Mouse (Mus musculus) lung, embryonic 16.5 days (tissue): Measurements from ENCODE around the gene Plekhh2. TPM values are rescaled to one million over a fixed set of nuclear protein-coding genes. Genes with fewer than 3 reads are reported as not detected.

Source experiments
- ATAC-seq: fragments of 200-750 bp; cut with Nextera tagmentation; 2 replicates; pipeline ENCODE4 v1.8.0; 2017; ENCODE audit warnings: low read depth, mild to moderate bottlenecking, moderate library complexity
- H3K27ac ChIP-seq: fragments of 300-500 bp; sonication (generic); 2 replicates; pipeline ENCODE4 v1.5.1; 2014; ENCODE audit warnings: mild to moderate bottlenecking, control low read depth, low read length
- H3K27me3 ChIP-seq: fragments of 300-500 bp; sonication (generic); 2 replicates; pipeline ENCODE4 v1.6.1; 2014; ENCODE audit warnings: low read depth, low read length, mixed read lengths; ENCODE audit not compliant: control insufficient read depth, insufficient read depth
- H3K36me3 ChIP-seq: fragments of 300-500 bp; sonication (generic); 2 replicates; pipeline ENCODE4 v1.6.1; 2014; ENCODE audit warnings: low read length; ENCODE audit not compliant: control insufficient read depth, insufficient read depth
- H3K4me1 ChIP-seq: fragments of 300-500 bp; sonication (generic); replicated peaks from 2 replicates; pipeline ENCODE4 v1.6.1; 2014; ENCODE audit warnings: low read length, mixed read lengths; ENCODE audit not compliant: control insufficient read depth, insufficient read depth
- H3K4me2 ChIP-seq: fragments of 300-500 bp; sonication (generic); 2 replicates; pipeline ENCODE4 v1.6.1; 2014; ENCODE audit warnings: low read depth, low read length, control low read depth
- H3K4me3 ChIP-seq: fragments of 300-500 bp; sonication (generic); 2 replicates; pipeline ENCODE4 v1.5.1; 2014; ENCODE audit warnings: mild to moderate bottlenecking, low read length, control low read depth
- H3K9ac ChIP-seq: fragments of 300-500 bp; sonication (generic); 2 replicates; pipeline ENCODE4 v1.6.1; 2014; ENCODE audit warnings: low read length, control low read depth
- H3K9me3 ChIP-seq: fragments of 300-500 bp; sonication (generic); 2 replicates; pipeline ENCODE4 v1.6.1; 2016; ENCODE audit warnings: low read length; ENCODE audit not compliant: control insufficient read depth
- WGBS: fragments of 180-500 bp; shearing (Covaris S2); extraction: QIAGEN DNeasy Blood & Tissue Kit; methylation state at CpG from one replicate; pipeline ENCODE4 v1.1.7; 2014; 5-methylcytosine and 5-hydroxymethylcytosine counted together
- polyA plus RNA-seq: library from polyadenylated mRNA; unstranded; fragments of >200 nt; fragmentation: Nextera tagmentation; extraction: Ambion mirVana; gene quantifications from 2 replicates; pipeline ENCODE4 v1.2.1, GENCODE M21; 2015

Gene Plekhh2
- polyA plus RNA-seq, 1 experiment from 2014 or later: 10.5 TPM

- Histone ChIP-seq H3K9me3 (no peaks in the 10 kb centered on the region), H3K27ac (no peak overlapping the region), H3K36me3 (peaks cover 9% of the 10 kb centered on the region; the same call in 1 of the 2 replicates), H3K9ac (no peak overlapping the region), H3K4me1 (peaks cover 10% of the 10 kb centered on the region), H3K4me3 (no peak overlapping the region), H3K27me3 (no peaks in the 10 kb centered on the region), H3K4me2 (no peak overlapping the region)
- ATAC-seq: no peak
- WGBS: 61% methylated on average over 5 of the region's 5 CpGs
Observed at GRCm38 (mm10) chr17:84607617-84608016, 95.9 kb downstream of the Plekhh2 start.

GRCm38 (mm10) chr17:84608606-84609005 is 96.9 kb downstream of the Plekhh2 start:
- ATAC-seq: no peak
- Histone ChIP-seq H3K9me3 (no peaks in the 10 kb centered on the region; the same call in 1 of the 2 replicates), H3K27ac (no peak overlapping the region), H3K4me3 (no peak overlapping the region), H3K9ac (no peak overlapping the region), H3K4me2 (no peak overlapping the region), H3K36me3 (peaks cover 16% of the 10 kb centered on the region), H3K27me3 (no peaks in the 10 kb centered on the region), H3K4me1 (peaks cover 1% of the 10 kb centered on the region)
- WGBS: 88% methylated on average over 4 of the region's 4 CpGs

GRCm38 (mm10) chr17:84611500-84611899 is 99.8 kb downstream of the Plekhh2 start:
- no peak overlapping the region for H3K4me2 ChIP-seq
- 77% methylated on average over 9 of the region's 9 CpGs for WGBS
- peaks cover 30% of the 10 kb centered on the region for H3K36me3 ChIP-seq
- H3K9me3 ChIP-seq: no peaks in the 10 kb centered on the region; the same call in 1 of the 2 replicates
- no peaks in the 10 kb centered on the region for H3K27me3 ChIP-seq
- no peak overlapping the region for H3K27ac ChIP-seq
- H3K4me3 ChIP-seq: no peak overlapping the region
- H3K9ac ChIP-seq: no peak overlapping the region
- no peaks in the 10 kb centered on the region for H3K4me1 ChIP-seq
- ATAC-seq: no peak

- H3K36me3 ChIP-seq: peaks cover 28% of the 10 kb centered on the region
- H3K27ac ChIP-seq: no peak overlapping the region
- WGBS: 39% methylated on average over 7 of the region's 7 CpGs
- H3K4me2 ChIP-seq: no peak overlapping the region
- H3K4me3 ChIP-seq: no peak overlapping the region
- H3K27me3 ChIP-seq: no peaks in the 10 kb centered on the region
- peak; percentile 62 for ATAC-seq
- no peak overlapping the region for H3K9ac ChIP-seq
- no peaks in the 10 kb centered on the region; the same call in 1 of the 2 replicates for H3K9me3 ChIP-seq
- no peaks in the 10 kb centered on the region for H3K4me1 ChIP-seq
Observed at GRCm38 (mm10) chr17:84611971-84612370, 100.3 kb downstream of the Plekhh2 start.

- Histone ChIP-seq H3K4me1 (peaks cover 7% of the 10 kb centered on the region; the same call in 1 of the 2 replicates), H3K36me3 (peaks cover 24% of the 10 kb centered on the region), H3K9me3 (no peaks in the 10 kb centered on the region; the same call in 1 of the 2 replicates), H3K27ac (no peak overlapping the region), H3K27me3 (no peaks in the 10 kb centered on the region), H3K4me2 (no peak overlapping the region), H3K9ac (no peak overlapping the region), H3K4me3 (no peak overlapping the region)
- ATAC-seq: no peak
- WGBS: 90% methylated on average over 11 of the region's 11 CpGs
Observed at GRCm38 (mm10) chr17:84615811-84616210, 104.1 kb downstream of the Plekhh2 start.

GRCm38 (mm10) chr17:84616526-84617074 is 104.9 kb downstream of the Plekhh2 start:
- peaks cover 7% of the 10 kb centered on the region; the same call in 1 of the 2 replicates for H3K4me1 ChIP-seq
- no peak overlapping the region for H3K27ac ChIP-seq
- 74% methylated on average over 6 of the region's 6 CpGs for WGBS
- no peak overlapping the region for H3K9ac ChIP-seq
- no peak overlapping the region for H3K4me3 ChIP-seq
- no peaks in the 10 kb centered on the region; the same call in 1 of the 2 replicates for H3K9me3 ChIP-seq
- H3K27me3 ChIP-seq: no peaks in the 10 kb centered on the region
- no peak for ATAC-seq
- no peak overlapping the region for H3K4me2 ChIP-seq
- peaks cover 22% of the 10 kb centered on the region for H3K36me3 ChIP-seq

- ATAC-seq: no peak
- Histone ChIP-seq H3K4me3 (no peak overlapping the region), H3K9me3 (no peaks in the 10 kb centered on the region; the same call in 1 of the 2 replicates), H3K36me3 (peaks cover 21% of the 10 kb centered on the region), H3K27ac (no peak overlapping the region), H3K4me2 (no peak overlapping the region), H3K4me1 (peaks cover 7% of the 10 kb centered on the region; the same call in 1 of the 2 replicates), H3K9ac (no peak overlapping the region), H3K27me3 (no peaks in the 10 kb centered on the region)
- 86% methylated on average over 6 of the region's 6 CpGs for WGBS
Observed at GRCm38 (mm10) chr17:84617953-84618352, 106.3 kb downstream of the Plekhh2 start.

GRCm38 (mm10) chr17:84619112-84619511 is 107.4 kb downstream of the Plekhh2 start:
- Histone ChIP-seq H3K36me3 (peaks cover 10% of the 10 kb centered on the region), H3K27me3 (no peaks in the 10 kb centered on the region), H3K4me1 (peaks cover 7% of the 10 kb centered on the region; the same call in 1 of the 2 replicates), H3K9me3 (no peaks in the 10 kb centered on the region), H3K4me3 (no peak overlapping the region), H3K4me2 (no peak overlapping the region), H3K9ac (no peak overlapping the region), H3K27ac (no peak overlapping the region)
- WGBS: 88% methylated on average over 7 of the region's 7 CpGs
- no peak for ATAC-seq

GRCm38 (mm10) chr17:84620076-84620475 is 108.4 kb downstream of the Plekhh2 start:
- Histone ChIP-seq H3K9ac (no peak overlapping the region), H3K9me3 (no peaks in the 10 kb centered on the region), H3K27ac (peak overlapping the region; percentile 5), H3K4me3 (no peak overlapping the region), H3K27me3 (no peaks in the 10 kb centered on the region), H3K36me3 (peaks cover 2% of the 10 kb centered on the region), H3K4me1 (peaks cover 7% of the 10 kb centered on the region; the same call in 1 of the 2 replicates), H3K4me2 (no peak overlapping the region)
- peak; percentile 67 for ATAC-seq
- 63% methylated on average over 3 of the region's 3 CpGs for WGBS
